Mouse (Mus musculus) c-Kit-positive CD71-negative TER-119-negative erythroid progenitor cells, embryonic 14.5 days (primary cell): ENCODE data around the gene Fbxw4.

ENCODE experiments used
- DNase-seq: peaks from one replicate; pipeline ENCODE4 v3.0.0-alpha.2; 2013; ENCODE audit warnings: low read depth

The Fbxw4 gene

DNA sequence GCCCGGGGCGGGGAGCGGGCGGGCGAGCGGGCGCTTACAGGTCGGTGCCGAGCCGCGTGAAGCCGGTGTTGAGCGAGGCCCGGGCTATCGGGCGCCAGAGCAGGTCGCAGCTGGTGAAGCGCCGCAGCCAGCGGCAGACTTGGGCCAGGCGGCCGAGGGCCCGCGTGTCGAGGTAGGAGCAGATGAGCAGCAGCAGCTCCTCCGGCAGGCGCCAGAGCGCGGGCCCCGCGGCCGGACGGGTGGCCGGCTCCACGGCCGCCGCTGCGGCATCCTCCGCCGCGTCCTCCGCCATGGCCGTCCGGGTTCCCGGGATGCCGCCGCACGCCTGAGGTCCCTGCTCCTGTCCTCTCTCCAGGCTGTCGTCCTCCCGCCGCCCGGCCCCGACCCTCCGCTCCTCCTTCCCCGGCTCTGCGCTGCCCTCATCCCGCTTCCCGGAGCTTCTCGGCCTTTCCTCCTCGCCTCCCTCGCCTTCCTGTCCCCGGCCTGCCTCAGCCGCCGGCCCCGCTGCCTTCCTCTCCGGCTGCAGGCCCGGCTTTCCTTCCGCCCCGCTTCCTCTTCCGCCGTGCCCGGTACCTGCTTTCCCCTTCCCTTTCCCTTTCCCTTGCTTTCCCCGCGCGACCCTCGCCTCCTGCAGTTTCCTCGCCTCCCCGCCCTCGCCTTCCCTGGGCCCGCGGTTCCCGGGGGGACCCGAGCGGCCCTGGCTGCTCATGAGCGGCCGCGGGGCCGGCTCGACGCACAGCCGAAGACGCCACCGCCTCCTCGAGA lies at the start of gene Fbxw4:
Gene Fbxw4, minus strand, starts transcription at position 575 of the 765 bp plus-strand sequence.
- no peak for DNase-seq

DNA sequence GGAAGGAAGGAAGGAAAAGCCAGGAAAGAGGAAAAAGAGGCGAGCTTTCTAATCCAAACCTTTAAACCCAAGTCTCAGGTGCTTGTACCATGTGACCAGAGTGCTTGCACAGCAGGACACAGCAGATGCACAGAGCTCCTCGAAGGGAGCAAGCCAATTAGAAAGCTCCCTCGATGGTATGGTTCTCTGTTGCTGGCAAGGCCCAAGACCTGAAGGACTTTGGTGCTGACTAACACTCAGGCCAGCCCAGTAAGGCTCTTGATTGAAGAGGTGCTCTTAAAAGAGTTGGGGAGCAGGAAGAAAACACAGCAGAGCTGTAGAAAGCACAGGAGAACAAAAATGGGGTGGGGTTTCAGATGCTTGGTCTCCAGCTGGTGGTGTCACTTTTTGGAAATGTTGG lies 48.6 kb upstream of the Fbxw4 start:
- no peak for DNase-seq

DNA sequence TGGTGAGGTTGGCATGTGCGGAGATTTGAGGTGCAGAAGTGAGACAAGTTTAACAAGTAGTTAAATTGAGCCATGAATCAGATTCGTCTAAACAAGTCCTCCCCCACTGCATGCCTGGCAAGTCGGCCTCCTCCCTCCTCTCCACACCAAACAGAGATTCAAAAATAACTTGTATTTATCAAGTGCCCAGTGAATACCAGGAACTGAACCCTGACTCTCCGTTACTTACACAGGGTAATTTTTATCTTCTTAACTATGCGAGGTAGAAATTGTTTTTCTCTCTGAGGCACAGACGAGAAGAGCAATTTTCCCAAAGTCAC lies 36.1 kb upstream of the Fbxw4 start:
- DNase-seq = no peak

DNA sequence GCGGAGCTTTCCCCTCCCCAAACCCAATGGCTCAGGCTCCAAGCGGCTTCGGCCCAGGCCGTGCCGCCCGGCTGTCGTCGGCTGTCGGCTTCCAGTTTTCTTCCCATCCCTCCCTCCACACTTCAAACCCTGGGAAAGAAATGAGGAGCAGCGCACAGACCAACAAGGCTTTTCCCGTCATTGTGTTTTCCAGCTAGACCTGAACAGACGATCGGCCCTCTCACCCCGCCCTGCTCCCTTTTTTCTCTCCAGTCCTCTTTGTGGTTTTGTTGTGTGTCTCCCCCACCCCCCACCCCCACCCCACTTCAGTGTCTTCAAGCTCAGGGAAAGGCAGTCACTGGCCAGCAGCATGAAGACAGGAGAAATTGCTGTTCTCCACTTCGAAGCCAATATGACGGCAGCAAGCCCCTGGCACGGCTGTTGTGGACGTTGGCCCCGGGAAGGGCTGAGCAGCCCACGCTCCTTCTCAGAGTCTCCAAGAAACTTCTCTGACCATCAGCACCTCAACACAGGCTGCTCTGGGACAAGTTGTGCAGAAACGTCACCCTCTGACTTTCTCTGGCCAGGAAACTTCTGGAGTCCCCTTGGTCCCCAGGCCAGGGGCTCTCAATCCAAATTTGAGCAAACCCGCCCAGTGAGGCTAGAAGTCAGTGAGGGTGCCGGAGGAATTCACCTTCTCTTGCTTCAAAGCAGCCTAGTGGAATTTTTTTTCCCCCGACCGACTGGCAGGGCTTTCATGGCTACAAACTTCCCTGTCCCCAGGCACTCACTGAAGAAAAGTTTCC lies 35.6 kb upstream of the Fbxw4 start:
- no peak for DNase-seq

DNA sequence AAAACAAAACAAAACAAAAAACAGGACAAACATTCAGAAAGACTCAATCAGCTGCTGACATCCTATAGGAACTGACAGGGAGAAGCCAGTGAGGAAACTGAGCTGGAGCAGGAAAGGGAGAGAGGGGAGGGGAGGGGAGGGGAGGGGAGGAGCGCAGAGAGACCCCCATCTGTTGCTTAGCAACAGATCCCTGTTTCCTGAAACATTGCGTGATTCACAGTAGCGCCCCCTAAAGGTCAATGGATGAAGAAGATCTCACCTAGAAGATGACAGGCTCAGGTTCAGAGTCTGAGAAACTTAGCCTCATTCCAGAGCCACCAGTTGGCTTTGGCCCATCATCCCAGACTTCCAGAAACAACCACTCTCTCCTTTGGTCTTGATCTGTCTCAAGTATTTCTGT lies 33.9 kb upstream of the Fbxw4 start:
- DNase-seq = peak; percentile 12

DNA sequence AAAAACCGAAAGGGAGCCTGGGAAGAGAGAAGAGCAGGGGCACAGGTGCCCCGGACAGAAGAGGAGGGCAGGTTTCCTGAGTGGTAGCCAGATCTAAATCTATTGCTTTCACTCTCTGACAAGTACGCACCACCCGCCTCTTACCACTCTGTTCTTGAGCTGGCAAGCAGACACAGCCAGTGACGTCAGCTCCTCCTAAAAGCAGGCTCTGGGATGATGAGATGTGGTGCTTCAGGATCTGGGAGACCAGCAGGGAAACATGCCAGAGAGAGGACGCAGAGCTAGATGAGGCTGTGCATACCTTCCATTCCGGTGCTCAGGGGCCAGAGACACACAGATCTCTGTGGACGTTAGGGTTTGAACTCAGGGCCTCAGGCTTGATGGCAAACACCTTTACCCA lies 32.1 kb upstream of the Fbxw4 start:
- no peak for DNase-seq

DNA sequence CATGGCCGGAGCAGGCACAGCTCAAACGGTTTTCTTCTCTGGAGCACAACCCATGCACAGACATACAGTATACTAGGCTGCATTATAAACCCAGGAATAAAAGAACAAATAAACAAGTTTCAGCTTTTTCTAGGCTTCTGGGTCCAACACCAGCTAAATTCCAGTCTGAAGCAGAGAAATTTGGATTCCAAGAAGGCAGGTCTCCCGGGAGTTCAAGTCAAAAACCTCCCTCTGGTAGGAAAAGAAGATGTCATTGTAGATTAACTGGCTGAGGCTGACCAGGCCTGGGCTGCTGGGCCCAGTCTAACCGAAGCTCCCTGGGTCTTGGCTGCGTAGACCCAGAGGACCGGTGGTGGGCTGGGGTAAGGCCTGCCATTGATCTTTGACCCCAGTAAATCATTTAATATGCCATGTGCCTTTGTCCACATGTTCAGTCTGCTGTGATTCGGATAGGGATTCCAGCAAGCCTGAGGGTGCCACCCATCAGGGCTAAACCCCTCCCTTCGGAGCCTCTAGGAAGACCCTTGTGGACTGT lies 31.0 kb upstream of the Fbxw4 start:
- no peak for DNase-seq

DNA sequence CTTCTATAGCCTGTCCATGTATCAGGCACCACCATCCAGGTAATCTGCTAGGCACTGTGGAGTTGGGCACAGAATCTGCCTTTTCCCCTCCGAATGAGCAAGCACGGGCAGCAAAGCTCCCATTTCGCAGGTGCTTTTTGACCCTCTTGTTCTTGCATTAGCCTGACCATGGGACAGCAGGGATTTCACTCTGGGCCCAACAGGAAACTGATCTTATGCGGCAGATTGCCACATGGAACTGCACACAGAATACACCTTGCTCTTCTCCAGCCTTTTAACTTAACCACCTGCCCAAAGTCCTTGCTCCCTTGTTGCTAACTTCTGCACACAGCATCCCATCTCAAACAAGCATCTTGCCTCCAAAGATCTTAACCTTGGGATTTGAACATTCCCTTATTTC lies 26.9 kb upstream of the Fbxw4 start:
- DNase-seq = no peak

DNA sequence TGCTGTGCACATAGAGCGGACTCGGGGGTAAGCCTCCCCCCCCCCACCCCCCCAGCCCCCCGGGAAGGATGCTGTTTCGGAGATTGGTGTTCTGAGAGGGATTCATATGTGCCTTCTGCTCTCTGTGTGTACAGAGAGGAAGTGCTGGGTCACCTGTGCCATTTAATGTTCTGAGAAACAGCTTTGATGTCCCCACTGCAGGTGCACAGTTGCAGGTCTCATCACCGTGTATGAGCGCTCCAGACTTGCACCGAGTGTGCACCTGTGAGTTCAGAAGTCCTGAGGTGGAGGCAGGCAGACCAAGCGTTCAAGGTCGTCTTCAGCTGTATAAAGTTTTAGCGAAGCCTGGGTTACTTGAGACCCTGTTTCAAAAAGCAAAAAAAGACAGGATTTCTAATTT lies 23.6 kb upstream of the Fbxw4 start:
- no peak for DNase-seq

DNA sequence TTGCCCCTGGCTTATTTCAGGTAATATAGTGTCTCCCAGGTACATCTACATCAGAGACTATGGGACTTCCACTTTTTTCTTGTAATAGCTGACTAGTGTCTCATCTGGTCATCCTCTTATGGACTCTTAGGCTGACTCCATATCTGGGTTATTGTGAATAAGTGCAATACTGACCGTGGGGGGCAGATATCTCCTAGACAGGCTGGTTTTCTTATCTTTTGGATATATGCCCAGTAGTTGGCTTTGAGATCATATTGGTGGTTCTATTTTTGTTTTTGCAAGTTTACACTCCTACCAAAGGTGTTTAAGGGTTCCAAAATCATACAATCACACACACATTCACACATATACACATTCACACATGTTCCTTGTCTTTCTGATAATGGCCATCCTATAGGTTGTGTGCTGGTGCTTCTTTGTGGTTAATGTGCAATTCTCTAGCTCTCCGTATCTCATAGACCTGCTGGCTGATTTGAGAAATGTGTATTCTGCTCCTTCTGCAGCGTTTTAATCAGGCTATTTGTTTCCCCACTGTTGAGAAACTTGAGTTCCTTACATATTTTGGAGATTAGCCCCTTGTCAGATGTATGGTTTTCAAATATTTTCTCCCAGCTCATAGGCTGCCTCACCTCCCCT lies 20.5 kb upstream of the Fbxw4 start:
- no peak for DNase-seq

DNA sequence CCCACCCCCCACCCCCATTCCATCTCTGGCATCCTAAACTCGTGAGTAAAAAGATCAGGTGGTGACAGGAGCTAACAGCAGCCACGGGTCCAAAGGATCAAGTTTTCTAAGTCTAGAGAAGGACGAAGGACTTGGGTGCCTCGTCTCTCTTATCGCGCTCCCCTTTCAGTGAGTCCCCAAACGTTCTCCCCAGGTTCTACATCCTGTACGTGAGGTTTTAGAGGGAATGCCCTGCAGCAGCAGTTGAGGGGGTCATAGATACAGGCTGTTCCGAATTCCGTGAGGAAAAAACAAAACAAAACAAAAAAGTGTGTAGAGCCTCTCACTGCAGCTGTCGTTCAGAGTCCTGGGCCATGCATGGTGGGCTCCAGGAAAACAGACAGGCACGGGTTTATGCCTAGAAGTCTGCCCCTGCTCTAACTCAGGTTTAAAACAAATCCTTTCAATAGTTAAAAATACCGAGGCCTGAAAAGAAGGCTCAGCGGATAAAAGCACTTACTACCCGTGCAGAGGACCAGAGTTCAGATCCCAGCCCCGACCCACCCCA lies 16.7 kb upstream of the Fbxw4 start:
- no peak for DNase-seq

DNA sequence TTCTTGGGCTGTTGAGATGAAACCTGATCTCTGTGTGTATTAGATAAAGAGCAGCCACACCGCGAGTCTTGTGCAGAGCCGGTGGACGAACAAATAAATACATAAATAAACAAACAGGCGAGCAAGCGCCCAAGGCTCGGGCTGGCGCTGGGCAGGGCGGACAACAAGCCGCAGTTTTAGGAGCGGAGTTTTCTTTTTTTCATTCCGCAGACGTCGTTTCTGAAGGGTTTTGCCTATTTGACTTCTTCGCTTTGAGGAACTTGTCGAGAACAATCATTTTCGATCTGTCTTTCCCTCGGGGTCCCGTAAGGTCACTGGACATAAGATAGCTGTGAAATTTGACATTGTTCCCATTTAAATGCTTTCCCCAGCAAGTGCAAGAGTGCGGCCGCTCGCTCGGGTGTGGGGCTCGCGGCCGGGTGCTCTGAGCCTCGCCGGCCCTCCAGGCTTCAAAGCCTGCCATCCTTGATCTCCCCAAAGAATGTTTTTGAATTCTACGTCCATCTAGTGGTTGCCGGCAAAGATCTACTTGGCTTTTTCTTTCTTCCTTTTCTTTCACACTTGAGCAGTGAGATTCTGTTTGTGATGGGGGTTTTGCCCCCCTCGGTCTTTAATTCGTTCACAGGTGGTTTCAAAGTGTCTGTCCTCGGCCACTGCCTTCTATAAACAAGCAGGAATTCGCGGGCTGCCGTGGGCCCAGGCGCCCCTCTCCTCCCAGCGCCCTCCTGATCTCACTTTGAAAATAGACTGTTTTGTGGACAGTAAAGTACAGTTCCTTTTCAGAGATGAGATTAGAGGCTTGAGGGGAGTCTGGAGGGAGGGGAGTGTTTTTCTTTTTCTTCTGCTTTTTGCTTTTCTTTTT lies 15.8 kb upstream of the Fbxw4 start:
- no peak for DNase-seq

DNA sequence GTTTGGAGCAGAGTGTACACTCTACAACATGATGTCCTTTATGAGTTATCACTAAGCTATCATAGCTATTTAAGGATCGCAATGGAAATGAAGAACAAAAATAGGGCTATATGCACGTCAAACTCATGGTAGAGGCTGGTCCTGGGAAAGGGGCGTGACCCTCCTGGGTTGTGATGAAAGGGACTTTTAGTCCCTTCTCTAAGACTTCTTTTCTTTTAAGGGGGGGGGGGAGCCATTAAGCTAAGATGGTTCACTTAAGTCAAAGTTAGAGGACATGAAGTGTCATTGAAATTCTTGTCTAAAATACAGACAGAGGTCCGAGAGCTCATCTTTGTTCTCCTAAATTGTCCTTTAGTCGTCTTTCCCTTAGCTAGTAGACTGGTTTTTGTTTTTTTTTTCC lies 15.1 kb upstream of the Fbxw4 start:
- DNase-seq = no peak

DNA sequence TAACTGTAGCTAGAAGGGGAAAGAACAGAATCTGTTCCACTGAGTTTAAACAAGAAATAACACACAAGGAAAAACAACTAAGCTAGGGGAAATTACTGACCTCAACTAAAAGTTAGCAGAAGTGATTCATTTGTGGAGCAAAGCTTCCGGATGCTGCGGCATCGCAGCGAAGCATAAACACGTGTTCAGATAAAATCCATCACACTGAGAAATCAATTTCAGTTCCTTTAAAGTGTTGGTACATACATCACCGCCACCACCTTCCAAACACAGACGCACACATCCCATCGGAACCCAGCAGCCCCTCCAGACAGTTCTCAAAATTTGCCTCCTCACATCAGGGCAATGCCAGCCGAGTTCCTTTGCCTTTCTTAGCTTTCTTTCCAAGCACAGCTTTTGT lies 12.9 kb upstream of the Fbxw4 start:
- no peak for DNase-seq

DNA sequence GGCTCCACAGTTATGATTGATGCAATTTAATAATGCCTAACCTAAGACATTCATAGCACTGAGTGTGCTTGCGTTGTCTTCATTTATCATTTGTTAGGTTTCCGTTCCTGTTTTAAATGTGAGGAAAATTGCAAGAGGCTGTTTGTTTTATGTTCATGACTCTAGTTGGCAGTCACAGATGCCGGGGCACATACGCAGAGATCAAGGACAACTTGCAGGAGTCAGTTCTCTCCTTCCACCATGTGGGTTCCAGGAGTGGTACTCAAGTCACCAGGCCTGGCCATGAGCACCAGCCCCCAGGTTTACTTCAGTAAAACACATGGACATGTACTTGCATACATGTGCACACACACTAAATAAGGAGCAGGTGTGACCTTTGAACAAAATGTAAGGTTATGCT lies 8.9 kb upstream of the Fbxw4 start:
- DNase-seq = no peak

DNA sequence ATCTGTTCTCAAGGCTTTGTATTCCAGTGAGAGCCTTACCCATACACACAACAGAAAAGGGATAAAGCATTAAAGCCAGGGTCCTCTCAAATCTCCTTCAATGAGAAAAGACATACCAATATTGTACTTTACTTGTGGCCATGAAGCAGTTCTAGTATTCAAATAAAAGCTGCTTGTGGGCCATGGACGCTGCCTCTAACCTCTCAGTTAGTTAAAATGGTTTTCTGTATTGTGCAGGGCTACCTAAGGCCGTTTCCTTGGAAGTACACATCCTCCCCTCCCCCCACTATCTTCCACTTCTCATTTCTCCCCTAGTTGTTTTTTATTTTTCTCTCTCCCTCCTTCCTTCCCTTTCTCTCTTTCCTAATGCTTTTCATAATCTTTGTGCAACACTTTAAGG lies 3.7 kb upstream of the Fbxw4 start:
- no peak for DNase-seq

DNA sequence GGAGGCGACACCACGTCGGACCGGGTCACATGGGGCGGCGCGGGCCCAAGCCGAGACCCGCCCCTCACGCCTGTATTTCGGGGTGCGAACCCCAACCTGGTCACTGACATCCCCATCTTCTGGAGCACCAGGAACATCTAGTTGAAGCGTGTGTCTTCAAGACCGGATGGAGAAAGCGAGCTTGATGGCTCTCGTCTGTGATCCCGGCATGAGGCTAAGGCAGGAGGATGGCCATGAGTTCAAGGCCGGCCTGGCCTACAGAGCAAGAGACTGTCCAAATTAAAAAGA lies 335 bp upstream of the Fbxw4 start:
- DNase-seq = no peak

DNA sequence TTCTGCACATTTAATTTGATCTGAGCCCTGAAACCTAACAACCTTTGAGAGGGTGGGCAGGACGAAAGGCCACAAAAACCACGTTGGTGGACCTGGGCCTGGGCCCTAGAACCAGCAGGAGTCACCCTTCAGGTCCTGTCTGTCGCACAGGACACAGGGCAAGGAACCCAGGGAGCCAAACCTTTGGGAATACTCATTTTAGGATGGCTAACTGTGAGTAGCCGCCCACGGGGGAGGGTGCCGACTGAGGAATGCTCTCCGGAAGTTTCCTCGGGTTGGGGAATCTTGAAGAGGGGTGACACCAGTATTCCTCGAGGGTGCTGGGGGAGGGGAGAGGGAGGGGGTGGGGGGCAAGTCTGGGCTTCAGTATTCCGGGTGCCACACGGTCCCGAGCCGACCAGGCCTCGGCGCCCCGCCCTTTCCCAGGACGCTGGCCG lies 793 bp downstream of the Fbxw4 start:
- DNase-seq = no peak

DNA sequence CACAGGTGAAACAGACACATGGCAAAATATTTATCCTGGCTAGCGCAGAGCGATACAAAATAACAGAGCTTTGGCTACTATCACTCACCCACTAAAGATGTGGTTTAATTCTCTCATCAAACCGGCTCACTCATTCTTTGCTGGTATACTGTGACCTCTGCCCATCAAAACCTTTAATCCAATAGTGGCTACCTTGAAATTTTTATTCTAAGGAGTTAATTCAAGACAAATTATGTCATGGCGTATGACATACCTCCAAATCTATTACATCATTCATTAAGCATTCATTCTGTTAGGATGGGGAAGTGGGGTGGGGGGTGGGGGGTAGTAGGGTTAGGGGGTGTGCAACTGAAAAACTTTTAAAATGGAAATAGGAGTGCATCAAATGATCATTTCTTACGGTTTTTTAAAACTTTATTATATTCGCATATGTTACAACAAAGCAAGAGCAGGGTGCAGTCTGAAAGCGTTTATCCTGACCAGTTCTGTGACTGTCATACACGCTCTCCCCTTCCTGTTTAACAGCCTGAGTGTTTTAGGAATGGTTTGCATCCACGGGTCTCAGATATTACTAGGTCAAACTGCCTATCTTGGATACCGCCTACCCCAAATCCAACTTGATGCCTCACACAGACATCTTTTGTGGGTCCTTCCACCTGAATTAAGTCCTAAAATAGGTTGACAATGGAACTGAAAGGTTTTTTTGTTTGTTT lies 1.4 kb downstream of the Fbxw4 start:
- DNase-seq = no peak

DNA sequence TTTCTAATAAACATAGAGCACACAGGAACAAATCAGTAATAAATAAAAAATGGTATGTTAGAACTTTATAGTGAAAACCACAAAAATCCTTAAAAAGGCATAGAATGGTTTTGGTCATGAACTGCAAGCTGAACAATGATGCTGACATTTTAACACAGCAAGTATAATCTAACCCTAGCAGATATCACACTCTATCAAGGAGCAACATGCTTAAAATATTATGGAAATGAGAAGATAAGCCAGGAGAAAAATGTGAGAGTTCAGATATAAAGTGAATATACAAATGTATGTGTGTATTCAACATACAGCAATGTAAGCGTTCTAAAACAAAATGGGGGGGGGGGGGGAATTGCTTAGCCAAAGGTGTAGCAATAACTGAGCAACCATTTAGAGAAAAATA lies 2.3 kb downstream of the Fbxw4 start:
- DNase-seq = no peak

DNA sequence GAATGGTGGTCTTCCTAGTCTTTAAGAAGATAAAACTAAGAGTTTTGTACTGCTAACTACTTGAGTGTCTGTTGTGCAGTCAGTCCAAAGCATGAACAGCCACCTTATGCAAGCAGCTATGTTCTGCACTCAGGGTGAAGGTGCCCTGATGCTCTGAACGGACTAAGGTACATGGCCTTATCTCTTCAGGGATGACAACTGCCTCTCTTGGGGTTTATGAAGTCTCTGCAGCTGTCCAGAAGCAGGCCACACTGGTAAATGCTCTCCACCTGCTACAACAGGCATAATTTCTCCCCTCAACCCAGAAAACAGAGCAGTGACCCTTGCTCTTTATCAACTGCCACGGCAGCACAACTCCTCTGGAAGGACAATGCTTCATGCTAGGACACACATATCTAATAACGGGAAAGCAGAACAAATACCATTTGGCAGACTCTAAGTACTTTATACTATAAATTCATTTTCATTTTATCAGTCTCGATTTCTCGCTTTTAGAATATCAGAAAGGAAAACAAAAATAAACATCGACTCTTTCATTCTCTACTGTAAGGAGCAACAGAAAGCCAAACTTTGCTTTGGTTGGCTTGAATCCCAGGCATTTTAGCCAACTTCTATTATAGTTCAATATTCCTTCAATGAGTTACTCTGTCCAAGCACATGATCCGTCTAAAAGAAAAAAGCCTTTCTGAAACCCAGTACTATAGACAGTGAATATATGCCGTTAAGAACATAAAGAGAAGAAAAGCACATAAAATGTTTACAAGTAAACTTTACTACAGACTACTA lies 3.1 kb downstream of the Fbxw4 start:
- DNase-seq = no peak
